Mouse (Mus musculus): ENCODE results near the gene Glrp1.

DNA sequence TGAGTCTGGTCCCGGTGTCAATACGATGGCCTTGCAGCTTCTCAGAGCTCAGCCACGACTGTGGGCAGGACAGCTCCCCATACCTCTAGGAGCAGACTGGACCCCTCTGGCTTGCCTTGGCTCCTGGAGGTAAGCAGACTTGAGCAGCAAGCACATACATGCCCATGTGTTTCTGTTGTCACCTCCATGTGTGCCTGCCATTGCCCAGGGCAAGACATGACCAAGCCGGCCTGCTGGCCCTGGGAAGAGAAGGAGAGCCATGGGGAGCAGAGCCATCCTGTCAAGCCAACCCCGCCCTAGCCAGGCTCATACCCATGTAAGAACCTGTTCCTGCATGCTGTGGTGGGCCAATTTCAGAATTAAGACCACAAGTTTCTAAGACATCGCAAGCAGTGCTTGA, 4.2 kb downstream of the Glrp1 start:
- TF ChIP-seq POLR2A (IDR thresholded peaks at IDR 0.05; ENCODE audit: borderline replicate concordance, low read depth, low read length), result no peak
- TF ChIP-seq CTCF (IDR thresholded peaks at IDR 0.05; ENCODE audit: low read depth, low read length), result no peak

Measured in bone marrow macrophage, adult 2 months (primary cell).